In genomic region chr11:95617785-95618465, GRCm38 (mm10) we compare ENCODE assay signal across 11 mouse cellular contexts. TPM values are rescaled to one million over a fixed set of nuclear protein-coding genes. Genes with fewer than 3 reads are reported as not detected.
DNase-seq lines count a peak whose midpoint lies in the region; ATAC-seq and TF ChIP-seq lines count a peak whose summit lies in the region.
"Had no signal": no experiment of that assay in that cellular context is flagged by ENCODE, and none has a peak within 500 bp of the region (broad histone marks: within the 10 kb centered on the region; RNA-seq: fewer than 3 reads in every experiment).

No protein-coding gene starts in this region.

- no peaks in the 10 kb centered on the region for H3K36me3 ChIP-seq in kidney, adult 2 months (ENCODE audit: control insufficient read depth, insufficient read depth, low read length)
- no peaks in the 10 kb centered on the region for H3K36me3 ChIP-seq in liver, embryonic 11.5 days (ENCODE audit: control insufficient read depth, insufficient read depth, low read length)
- H3K36me3 ChIP-seq: G1E; heart, embryonic 15.5 days had no signal

- H3K4me2 ChIP-seq in liver, embryonic 11.5 days = no peak overlapping the region
- H3K4me2 ChIP-seq: heart, embryonic 15.5 days had no signal

- H3K9me3 ChIP-seq in liver, embryonic 11.5 days (ENCODE audit: control insufficient read depth, low read length) = no peaks in the 10 kb centered on the region
- H3K9me3 ChIP-seq: G1E; heart, embryonic 15.5 days had no signal

- no peaks in the 10 kb centered on the region for H3K27me3 ChIP-seq in kidney, adult 2 months (replicated peaks; ENCODE audit: control insufficient read depth, insufficient read depth, low read length)
- H3K27me3 ChIP-seq in liver, embryonic 11.5 days (replicated peaks; ENCODE audit: control insufficient read depth, insufficient read depth, low read length) = peaks cover 30% of the 10 kb centered on the region

- no peak for TF ChIP-seq POLR2A in kidney, adult 2 months (IDR thresholded peaks at IDR 0.05; ENCODE audit: low read depth, low read length)

- peak; percentile 15 for DNase-seq in kidney, adult 2 months
- DNase-seq in kidney, postnatal 4 days = no peak
- peak; percentile 69 for DNase-seq in brain, adult 2 months (ENCODE audit: low read depth, low spot score)
- DNase-seq in layer of hippocampus, adult 18-20 months (ENCODE audit: low spot score in 2 of 2) = peak; percentile 33 to 63
- peak; percentile 69 to 72 for DNase-seq in right cerebral cortex, postnatal 10 days (ENCODE audit: low spot score in 2 of 2)
- DNase-seq in yolk sac, embryonic 10.5 days (ENCODE audit: low spot score) = no peak
- no peak for DNase-seq in embryo, embryonic 9.5 days (ENCODE audit: extremely low spot score)
- no peak for DNase-seq in liver, embryonic 11.5 days (ENCODE audit: low spot score)

- no peak overlapping the region for H3K27ac ChIP-seq in kidney, adult 2 months (ENCODE audit: insufficient read depth, low read depth, low read length)
- no peak overlapping the region for H3K27ac ChIP-seq in liver, embryonic 11.5 days (ENCODE audit: low read depth, low read length)
- H3K27ac ChIP-seq: heart, embryonic 15.5 days had no signal

- no peak overlapping the region for H3K9ac ChIP-seq in liver, embryonic 11.5 days (ENCODE audit: low read depth, low read length)
- H3K9ac ChIP-seq: heart, embryonic 15.5 days had no signal

- H3K4me1 ChIP-seq in kidney, adult 2 months (ENCODE audit: control insufficient read depth, insufficient read depth, low read length) = no peaks in the 10 kb centered on the region
- H3K4me1 ChIP-seq in liver, embryonic 11.5 days (replicated peaks; ENCODE audit: control insufficient read depth, insufficient read depth, low read length) = no peaks in the 10 kb centered on the region

- TF ChIP-seq CTCF in kidney, adult 2 months (conservative IDR thresholded peaks at IDR 0.05; ENCODE audit: insufficient read depth, insufficient read length, low read depth, low read length) = no peak

- ATAC-seq in liver, embryonic 11.5 days (replicated peaks; ENCODE audit: low FRiP score) = no peak

- H3K4me3 ChIP-seq in kidney, adult 2 months (ENCODE audit: insufficient read depth, low read depth, low read length) = no peak overlapping the region
- H3K4me3 ChIP-seq in liver, embryonic 11.5 days (ENCODE audit: low read depth, low read length) = no peak overlapping the region
- H3K4me3 ChIP-seq: heart, embryonic 15.5 days had no signal

- 50% methylated on average over 19 of the region's 19 CpGs for WGBS in kidney, adult 2 months
- 50% methylated on average over 19 of the region's 19 CpGs for WGBS in liver, embryonic 11.5 days

RNA-seq across cellular contexts. Expression of gene Ngfr, which starts 30.4 kb away (rescaled TPM):
- polyA plus RNA-seq in kidney, adult 2 months (2012; rRNA removed) = 5.7 and 6.6 TPM in 2 replicates
- total RNA-seq in layer of hippocampus, adult 18-20 months (2021) = 1 to 10 TPM; 1.8 to 1.9 TPM
- 11.1 and 11.4 TPM in 2 replicates for polyA plus RNA-seq in liver, embryonic 11.5 days (2014; fragmentation: Nextera tagmentation; extraction: Ambion mirVana)
- total RNA-seq: common myeloid progenitor, adult 5-6 weeks had no signal
- polyA plus RNA-seq: G1E had no signal

RNA-seq across cellular contexts. Expression of gene Phb, which starts 48.8 kb away (rescaled TPM):
- polyA plus RNA-seq in kidney, adult 2 months (2012; rRNA removed) = 258 and 296 TPM in 2 replicates
- total RNA-seq in layer of hippocampus, adult 18-20 months (2021) = 100 to 1,000 TPM in 1 of 2 experiments, 10 to 100 TPM in 1; 99.0 to 102 TPM
- polyA plus RNA-seq in liver, embryonic 11.5 days (2014; fragmentation: Nextera tagmentation; extraction: Ambion mirVana) = 308 and 337 TPM in 2 replicates

Comparison
In these comparisons a context has a peak if more than half of its experiments do, and no peak if none do; other contexts are left out.
1. DNase-seq: peak in kidney, adult 2 months (single experiment), brain, adult 2 months (single experiment), layer of hippocampus, adult 18-20 months (2 of 2) and right cerebral cortex, postnatal 10 days (2 of 2); none in kidney, postnatal 4 days (0 of 2), yolk sac, embryonic 10.5 days (single experiment), embryo, embryonic 9.5 days (single experiment) and liver, embryonic 11.5 days (single experiment).